Mouse (Mus musculus): ENCODE data around the gene Paqr7.

GRCm38 (mm10) chr4:134543261-134543660 lies 46.8 kb downstream of the Paqr7 start:
- TF ChIP-seq CTCF (IDR thresholded peaks at IDR 0.05; ENCODE audit: borderline replicate concordance, control insufficient read depth, extremely low read depth, insufficient read depth, low read length, poor library complexity), result peak; percentile 88
- TF ChIP-seq POLR2A (IDR thresholded peaks at IDR 0.05; ENCODE audit: control insufficient read depth, extremely low read depth, insufficient read depth, low read length, poor library complexity), result no peak
